Mouse (Mus musculus) heart, embryonic 15.5 days (tissue): Measurements from ENCODE around the gene Mgrn1. TPM values are rescaled to one million over a fixed set of nuclear protein-coding genes. Genes with fewer than 3 reads are reported as not detected.

Experiments
- ATAC-seq: fragments of 200-750 bp; cut with Nextera tagmentation; replicated peaks from 2 replicates; pipeline ENCODE4 v1.8.0; 2017; ENCODE audit warnings: low read depth, moderate TSS enrichment; ENCODE audit not compliant: insufficient number of reproducible peaks, insufficient read depth, low FRiP score
- H3K27ac ChIP-seq: fragments of 300-500 bp; sonication (generic); 2 replicates; pipeline ENCODE4 v1.5.1; 2015; ENCODE audit warnings: mild to moderate bottlenecking, inconsistent platforms
- H3K27me3 ChIP-seq: fragments of 300-500 bp; sonication (generic); 2 replicates; pipeline ENCODE4 v1.6.1; 2015; ENCODE audit warnings: inconsistent platforms
- H3K36me3 ChIP-seq: fragments of 300-500 bp; sonication (generic); 2 replicates; pipeline ENCODE4 v1.6.1; 2015; ENCODE audit warnings: mild to moderate bottlenecking, inconsistent platforms
- H3K4me1 ChIP-seq: fragments of 300-500 bp; sonication (generic); replicated peaks from 2 replicates; pipeline ENCODE4 v1.6.1; 2015; ENCODE audit warnings: inconsistent platforms
- H3K4me2 ChIP-seq: fragments of 300-500 bp; sonication (generic); 2 replicates; pipeline ENCODE4 v1.6.1; 2015; ENCODE audit warnings: inconsistent platforms, mild to moderate bottlenecking, moderate library complexity
- H3K4me3 ChIP-seq: fragments of 300-500 bp; sonication (generic); 2 replicates; pipeline ENCODE4 v1.5.1; 2015; ENCODE audit warnings: mild to moderate bottlenecking, inconsistent platforms
- H3K9ac ChIP-seq: fragments of 300-500 bp; sonication (generic); 2 replicates; pipeline ENCODE4 v1.6.1; 2015; ENCODE audit warnings: mild to moderate bottlenecking, inconsistent platforms
- H3K9me3 ChIP-seq: fragments of 300-500 bp; sonication (generic); replicated peaks from 2 replicates; pipeline ENCODE4 v1.6.1; 2016; ENCODE audit warnings: inconsistent platforms
- WGBS: fragments of 180-500 bp; shearing (Covaris S2); methylation state at CpG from one replicate; pipeline ENCODE4 v1.1.7; 2015; ENCODE audit warnings: mixed read lengths; 5-methylcytosine and 5-hydroxymethylcytosine counted together
- polyA plus RNA-seq: library from polyadenylated mRNA; unstranded; fragments of >200 nt; fragmentation: Nextera tagmentation; extraction: Ambion mirVana; gene quantifications from 2 replicates; pipeline ENCODE4 v1.2.1, GENCODE M21; 2015

Gene Mgrn1
- polyA plus RNA-seq = 101 and 112 TPM in 2 replicates

DNA sequence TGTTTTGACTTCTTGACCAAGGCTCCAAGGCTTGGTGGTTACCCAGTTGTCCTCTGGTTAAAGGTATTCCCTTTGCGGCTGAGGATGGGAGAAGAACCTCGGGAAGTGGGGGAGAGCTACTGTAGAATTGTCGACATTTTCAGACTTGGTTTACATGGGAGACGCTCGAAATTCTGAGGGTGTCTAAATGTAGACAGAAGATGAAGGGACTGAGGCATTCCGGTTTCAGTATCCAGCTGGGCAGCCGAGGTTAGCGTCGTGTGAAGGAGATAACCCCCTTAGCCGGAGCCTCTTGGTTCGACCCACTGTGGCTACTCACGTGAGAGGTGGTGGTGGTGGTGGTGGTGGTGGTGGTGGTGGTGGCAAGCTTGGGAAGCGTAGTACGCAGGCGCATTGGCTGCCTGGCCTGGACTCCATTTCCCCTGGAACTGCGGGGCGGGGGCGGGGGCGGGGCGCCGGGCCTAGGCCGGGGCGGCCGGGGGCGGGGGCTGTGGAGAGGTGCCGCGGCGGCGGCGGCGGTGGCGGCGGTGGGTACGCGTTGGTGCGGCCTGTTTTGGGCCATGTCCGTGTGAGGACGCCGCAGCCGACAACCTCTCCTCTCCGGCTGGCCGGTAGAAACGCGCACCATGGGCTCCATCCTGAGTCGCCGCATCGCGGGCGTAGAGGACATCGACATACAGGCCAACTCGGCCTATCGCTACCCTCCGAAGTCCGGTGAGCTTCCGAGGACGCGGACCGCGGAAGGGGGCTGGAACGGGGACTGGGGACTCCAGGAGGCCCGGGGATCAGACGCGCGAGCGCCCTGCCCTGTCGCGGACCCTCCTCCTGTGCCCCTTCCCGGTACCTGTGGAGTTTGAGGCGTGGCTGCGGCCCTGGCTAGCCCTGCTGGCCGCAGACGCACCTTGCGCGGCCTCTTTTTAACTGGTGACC lies at the start of gene Mgrn1:
Gene Mgrn1 (plus strand): TSS at position 490 of the 930 bp plus-strand sequence.
- Histone ChIP-seq H3K4me1 (peaks cover 48% of the 10 kb centered on the region), H3K4me2 (peak within 1 kb of the TSS; percentile 76), H3K9ac (peak within 1 kb of the TSS; percentile 81), H3K27ac (peak within 1 kb of the TSS; percentile 93), H3K36me3 (no peaks in the 10 kb centered on the region), H3K9me3 (no peaks in the 10 kb centered on the region), H3K27me3 (no peaks in the 10 kb centered on the region), H3K4me3 (peak within 1 kb of the TSS; percentile 77)
- ATAC-seq = peak; percentile 82
- under 1% methylated on average over 62 of the region's 74 CpGs for WGBS

- no peaks in the 10 kb centered on the region for H3K4me1 ChIP-seq
- no peak for ATAC-seq
- H3K27ac ChIP-seq = no peak overlapping the region
- no peak overlapping the region for H3K4me2 ChIP-seq
- H3K9ac ChIP-seq = no peak overlapping the region
- H3K36me3 ChIP-seq = no peaks in the 10 kb centered on the region
- 77% methylated on average over 3 of the region's 3 CpGs for WGBS
- no peak overlapping the region for H3K4me3 ChIP-seq
- no peaks in the 10 kb centered on the region for H3K9me3 ChIP-seq
- 0 out of 2 replicates have a peak, but pooled peaks cover 5% of the 10 kb centered on the region for H3K27me3 ChIP-seq
These were observed 48.4 kb upstream of the Mgrn1 start for GRCm38 (mm10) chr16:4837631-4838030.

DNA sequence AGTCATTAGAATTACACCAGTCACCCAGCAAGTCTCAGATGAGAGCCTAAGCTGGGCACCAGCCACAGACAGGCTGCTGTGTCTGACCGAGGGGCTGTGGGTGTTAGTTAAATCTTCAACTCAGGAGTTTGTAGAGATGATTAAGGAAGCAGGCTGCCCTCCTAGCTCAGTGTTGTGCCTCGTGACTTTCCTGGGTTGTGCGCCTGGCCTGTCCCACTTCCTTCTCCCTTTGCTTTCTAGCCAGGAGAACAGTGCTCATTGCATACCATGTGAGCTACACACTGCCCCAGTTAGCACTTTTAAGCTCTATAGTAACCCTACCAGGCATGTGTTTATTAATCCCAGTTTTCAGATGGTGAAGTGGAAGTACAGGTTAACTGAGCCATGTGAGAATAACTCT lies 46.5 kb upstream of the Mgrn1 start:
- H3K4me1 ChIP-seq = no peaks in the 10 kb centered on the region
- no peaks in the 10 kb centered on the region for H3K36me3 ChIP-seq
- 0 out of 2 replicates have a peak, but pooled peaks cover 5% of the 10 kb centered on the region for H3K27me3 ChIP-seq
- H3K27ac ChIP-seq = no peak overlapping the region
- H3K4me2 ChIP-seq = no peak overlapping the region
- 75% methylated on average over 3 of the region's 3 CpGs for WGBS
- ATAC-seq = no peak
- H3K9ac ChIP-seq = no peak overlapping the region
- H3K4me3 ChIP-seq = no peak overlapping the region
- no peaks in the 10 kb centered on the region for H3K9me3 ChIP-seq

GRCm38 (mm10) chr16:4840231-4840630 lies 45.8 kb upstream of the Mgrn1 start:
- Histone ChIP-seq H3K36me3 (no peaks in the 10 kb centered on the region), H3K9ac (no peak overlapping the region), H3K27ac (no peak overlapping the region), H3K9me3 (no peaks in the 10 kb centered on the region), H3K4me1 (no peaks in the 10 kb centered on the region), H3K4me3 (no peak overlapping the region), H3K27me3 (0 out of 2 replicates have a peak, but pooled peaks cover 5% of the 10 kb centered on the region), H3K4me2 (no peak overlapping the region)
- WGBS = 79% methylated on average over 8 of the region's 8 CpGs
- ATAC-seq = no peak

DNA sequence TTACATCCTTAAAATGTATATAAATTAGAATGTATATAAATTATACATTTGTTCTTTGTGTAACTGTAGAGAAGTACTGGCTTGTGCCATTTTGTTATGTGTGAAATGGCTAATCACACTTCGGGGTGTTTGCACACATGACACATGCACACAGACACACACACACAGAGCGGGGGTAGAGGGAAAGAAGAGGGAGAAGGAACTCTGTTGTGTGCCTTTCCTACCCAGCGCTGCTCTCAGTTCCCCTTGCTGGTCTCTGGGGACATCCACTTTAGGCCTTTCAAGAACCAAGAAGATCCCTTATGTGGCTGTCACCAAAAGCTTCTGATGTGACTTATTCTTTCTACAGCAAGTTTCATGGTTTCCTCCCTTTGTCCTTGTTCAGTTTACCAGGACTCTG lies 39.0 kb upstream of the Mgrn1 start:
- no peaks in the 10 kb centered on the region for H3K36me3 ChIP-seq
- H3K27ac ChIP-seq = no peak overlapping the region
- H3K4me1 ChIP-seq = 0 out of 2 replicates have a peak, but pooled peaks cover 3% of the 10 kb centered on the region
- no peak for ATAC-seq
- H3K9me3 ChIP-seq = no peaks in the 10 kb centered on the region
- no peak overlapping the region for H3K4me2 ChIP-seq
- H3K9ac ChIP-seq = no peak overlapping the region
- no peak overlapping the region for H3K4me3 ChIP-seq
- H3K27me3 ChIP-seq = no peaks in the 10 kb centered on the region
- WGBS = 77% methylated on average over 3 of the region's 3 CpGs

GRCm38 (mm10) chr16:4848090-4848489 lies 38.0 kb upstream of the Mgrn1 start:
- Histone ChIP-seq H3K4me3 (no peak overlapping the region), H3K9me3 (no peaks in the 10 kb centered on the region), H3K4me2 (no peak overlapping the region), H3K27me3 (no peaks in the 10 kb centered on the region), H3K36me3 (no peaks in the 10 kb centered on the region), H3K4me1 (0 out of 2 replicates have a peak, but pooled peaks cover 3% of the 10 kb centered on the region), H3K27ac (no peak overlapping the region), H3K9ac (no peak overlapping the region)
- no peak for ATAC-seq
- 77% methylated on average over 2 of the region's 2 CpGs for WGBS

DNA sequence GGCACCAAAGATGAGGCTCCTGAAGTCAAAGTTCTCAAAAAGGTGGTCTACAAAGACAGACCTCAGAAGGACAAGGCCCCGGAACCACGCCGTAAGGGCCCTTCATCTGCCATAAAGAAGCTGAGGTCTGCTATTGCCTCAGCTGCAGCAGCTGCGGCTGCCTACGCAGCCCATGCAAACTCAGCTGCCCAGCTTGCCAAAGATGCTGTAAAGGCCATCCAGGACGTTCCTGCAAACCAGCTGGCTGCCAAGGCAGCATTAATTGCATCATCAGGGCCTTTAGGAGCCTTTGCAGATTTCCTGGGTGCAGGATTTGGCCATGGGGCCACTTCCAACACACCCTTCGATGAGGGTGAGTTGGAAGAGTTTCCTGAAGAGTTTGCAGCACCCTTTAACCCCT lies 35.7 kb upstream of the Mgrn1 start:
- H3K27ac ChIP-seq = no peak overlapping the region
- no peaks in the 10 kb centered on the region for H3K36me3 ChIP-seq
- H3K27me3 ChIP-seq = no peaks in the 10 kb centered on the region
- 0 out of 2 replicates have a peak overlapping the region, but pooled peaks have one; percentile 7 for H3K9ac ChIP-seq
- ATAC-seq = no peak
- H3K9me3 ChIP-seq = no peaks in the 10 kb centered on the region
- no peak overlapping the region for H3K4me2 ChIP-seq
- H3K4me1 ChIP-seq = 0 out of 2 replicates have a peak, but pooled peaks cover 3% of the 10 kb centered on the region
- WGBS = 73% methylated on average over 7 of the region's 7 CpGs
- H3K4me3 ChIP-seq = no peak overlapping the region

GRCm38 (mm10) chr16:4850938-4851628 lies 35.0 kb upstream of the Mgrn1 start:
- Histone ChIP-seq H3K9ac (no peak overlapping the region), H3K9me3 (no peaks in the 10 kb centered on the region), H3K36me3 (no peaks in the 10 kb centered on the region), H3K4me3 (no peak overlapping the region), H3K27me3 (no peaks in the 10 kb centered on the region), H3K4me1 (0 out of 2 replicates have a peak, but pooled peaks cover 3% of the 10 kb centered on the region), H3K27ac (0 out of 2 replicates have a peak overlapping the region, but pooled peaks have one; percentile 8), H3K4me2 (no peak overlapping the region)
- ATAC-seq = no peak
- WGBS = 51% methylated on average over 5 of the region's 5 CpGs

- H3K4me2 ChIP-seq = no peak overlapping the region
- H3K4me1 ChIP-seq = 0 out of 2 replicates have a peak, but pooled peaks cover 3% of the 10 kb centered on the region
- no peaks in the 10 kb centered on the region for H3K36me3 ChIP-seq
- no peak for ATAC-seq
- no peak overlapping the region for H3K4me3 ChIP-seq
- H3K9me3 ChIP-seq = no peaks in the 10 kb centered on the region
- no peak overlapping the region for H3K9ac ChIP-seq
- H3K27me3 ChIP-seq = no peaks in the 10 kb centered on the region
- no peak overlapping the region for H3K27ac ChIP-seq
- WGBS = 29% methylated on average over 5 of the region's 5 CpGs
These were observed 30.9 kb upstream of the Mgrn1 start for GRCm38 (mm10) chr16:4855046-4855650.

DNA sequence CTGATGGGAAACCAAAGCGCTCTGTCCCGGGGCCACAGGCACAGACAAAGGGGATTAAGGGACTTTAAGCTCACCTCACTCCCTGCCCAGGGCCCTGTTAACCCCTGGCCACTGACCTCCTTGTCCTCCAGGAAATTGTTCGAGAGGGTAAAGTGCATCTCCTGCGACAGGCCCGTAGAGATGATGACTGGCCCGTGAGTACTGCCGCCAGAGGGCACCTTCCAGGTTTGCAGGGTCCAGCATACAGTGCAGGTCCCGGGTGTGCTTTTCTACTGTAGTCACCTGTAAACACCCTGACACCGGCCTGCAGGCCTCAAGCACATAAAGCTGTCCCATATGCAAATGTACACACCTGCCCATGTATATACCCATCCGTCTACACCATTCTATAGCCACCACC lies 24.7 kb upstream of the Mgrn1 start:
- WGBS = 56% methylated on average over 10 of the region's 10 CpGs
- H3K27ac ChIP-seq = no peak overlapping the region
- H3K4me3 ChIP-seq = no peak overlapping the region
- ATAC-seq = no peak
- no peaks in the 10 kb centered on the region for H3K9me3 ChIP-seq
- H3K27me3 ChIP-seq = no peaks in the 10 kb centered on the region
- H3K9ac ChIP-seq = no peak overlapping the region
- no peaks in the 10 kb centered on the region for H3K36me3 ChIP-seq
- H3K4me1 ChIP-seq = peaks cover 14% of the 10 kb centered on the region
- H3K4me2 ChIP-seq = no peak overlapping the region
